Mouse (Mus musculus): Measurements from ENCODE around the gene Myo1b.

The Myo1b gene

DNA sequence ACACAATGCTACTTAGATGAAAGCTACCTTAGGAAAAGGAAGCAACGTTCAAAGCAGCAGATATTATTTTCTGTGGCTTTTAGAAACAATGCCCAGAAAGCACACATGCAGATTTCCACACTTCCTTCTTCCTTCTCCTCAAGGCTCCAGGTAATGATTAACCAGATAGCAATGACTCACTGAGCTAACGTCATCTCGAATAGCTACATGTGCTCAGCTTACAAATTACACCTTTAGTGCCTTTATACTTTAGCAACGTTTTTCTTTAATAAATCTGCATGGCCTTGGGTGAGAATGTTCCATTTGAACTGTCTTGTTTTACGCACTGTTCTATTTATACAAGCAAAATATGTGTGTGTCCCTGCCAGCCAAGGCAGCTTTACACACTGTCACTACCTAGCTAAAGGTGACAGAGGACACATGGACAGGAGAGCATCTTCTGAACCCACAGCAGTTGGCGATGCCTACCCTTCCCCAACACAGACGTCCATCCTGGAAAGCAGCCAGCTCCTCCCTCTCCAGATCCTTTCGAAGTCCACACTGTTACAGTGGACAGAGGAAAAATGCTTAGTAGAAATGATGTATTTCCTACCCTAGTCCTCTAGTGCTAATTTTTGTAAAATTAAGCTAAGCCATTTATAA is 66.2 kb downstream of the Myo1b start:
- no peak for DNase-seq (ENCODE audit: low spot score in 2 of 2)

DNA sequence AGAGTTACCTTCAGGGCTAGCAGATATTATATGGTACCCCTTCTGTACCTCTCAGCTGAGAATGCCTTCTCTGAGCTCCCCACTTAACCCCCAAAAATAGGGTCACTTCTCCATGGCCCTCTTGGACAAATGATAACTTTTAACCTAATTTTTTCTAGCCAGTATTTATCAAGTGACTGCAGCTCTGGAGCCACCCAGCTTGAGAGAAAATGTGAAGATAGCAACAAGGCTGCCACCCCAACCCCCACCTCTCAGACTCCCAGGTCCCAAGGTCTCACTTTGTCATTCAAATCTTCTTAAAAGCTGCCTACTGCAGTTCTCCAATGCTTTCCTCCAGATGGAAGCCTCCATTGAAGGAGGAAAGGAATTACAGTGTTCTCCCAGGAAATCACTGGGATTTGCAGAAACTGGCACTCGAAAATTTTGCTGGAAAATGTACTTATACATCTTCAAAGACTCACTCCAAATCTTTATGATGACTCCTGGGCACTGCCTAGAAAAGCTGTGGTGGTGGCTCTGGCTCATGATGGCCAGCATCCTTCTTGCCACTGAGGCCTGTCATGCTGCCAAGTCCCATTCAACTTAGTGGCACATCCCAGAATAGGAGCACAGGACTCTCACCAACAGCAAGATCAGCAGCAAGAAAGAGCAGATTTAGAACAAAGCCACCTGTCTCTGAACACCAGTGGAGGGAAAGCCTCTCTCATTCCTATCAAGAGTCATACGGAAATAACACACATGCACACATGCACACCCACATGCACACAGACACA is 70.4 kb downstream of the Myo1b start:
- DNase-seq (ENCODE audit: low spot score in 2 of 2) = no peak

- peak in 1 of 2 experiments; percentile 44 for DNase-seq (ENCODE audit: low spot score in 2 of 2)
Measured at GRCm38 (mm10) chr1:51837845-51838623, 77.8 kb downstream of the Myo1b start.

DNA sequence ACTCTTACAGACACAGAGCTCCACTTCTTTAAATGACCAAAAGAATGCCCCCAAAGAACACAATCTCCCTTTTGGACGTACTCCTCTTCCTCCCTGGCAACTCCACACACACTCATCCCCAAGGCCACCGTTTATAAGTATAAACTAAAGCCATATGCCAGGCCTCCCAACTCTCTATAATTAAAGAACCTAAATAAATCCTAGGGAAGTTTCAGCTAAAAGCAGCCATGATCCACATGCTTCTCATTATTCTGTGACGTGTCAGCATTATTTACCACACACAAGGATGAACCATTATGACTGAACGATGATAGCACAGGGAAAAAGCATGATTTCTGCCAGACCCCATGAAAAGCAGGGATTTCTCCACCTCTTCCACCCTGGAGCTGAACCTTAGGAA is 78.6 kb downstream of the Myo1b start:
- no peak for DNase-seq (ENCODE audit: low spot score in 2 of 2)

DNA sequence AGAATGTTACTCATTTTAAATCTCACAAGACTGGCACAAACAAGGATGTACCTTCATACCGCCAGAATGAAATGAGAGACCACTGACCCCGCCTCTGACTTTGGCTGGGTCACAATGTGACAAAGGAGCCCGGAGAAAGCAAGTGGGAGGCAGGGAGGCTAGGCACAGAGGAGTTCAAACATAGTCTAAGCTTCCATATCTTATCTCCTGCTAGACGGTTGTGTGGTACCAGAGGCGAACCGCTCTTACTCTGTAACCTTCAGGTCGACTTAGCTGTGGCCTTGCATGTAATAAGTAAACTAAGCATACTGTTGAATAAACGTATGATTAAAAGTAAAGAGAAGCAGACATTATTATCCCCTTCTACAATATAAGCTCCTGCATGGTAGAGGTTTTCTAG is 80.1 kb downstream of the Myo1b start:
- DNase-seq (ENCODE audit: low spot score in 2 of 2) = no peak

DNA sequence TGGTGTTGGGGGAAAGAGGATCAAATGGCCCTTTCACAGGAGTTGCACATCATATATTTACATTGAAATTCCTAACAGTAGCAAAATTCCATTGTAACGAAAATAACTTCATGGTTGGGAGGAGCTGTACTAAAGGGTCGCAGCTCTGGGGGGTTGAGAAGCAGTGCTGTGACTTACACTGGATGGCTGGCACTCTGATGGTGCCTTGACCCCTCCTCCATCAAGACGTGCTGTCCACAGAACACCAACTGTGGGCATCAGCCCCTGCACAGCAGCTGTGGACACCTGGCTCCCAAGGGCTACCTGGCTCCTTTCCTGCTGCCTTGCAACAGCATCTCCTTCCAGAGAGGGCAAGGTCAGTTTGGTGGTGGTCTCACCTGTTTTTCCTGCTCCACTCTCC is 81.8 kb downstream of the Myo1b start:
- DNase-seq (ENCODE audit: low spot score in 2 of 2) = no peak

GRCm38 (mm10) chr1:51829353-51829752 is 86.5 kb downstream of the Myo1b start:
- DNase-seq (ENCODE audit: low spot score in 2 of 2) = no peak

DNA sequence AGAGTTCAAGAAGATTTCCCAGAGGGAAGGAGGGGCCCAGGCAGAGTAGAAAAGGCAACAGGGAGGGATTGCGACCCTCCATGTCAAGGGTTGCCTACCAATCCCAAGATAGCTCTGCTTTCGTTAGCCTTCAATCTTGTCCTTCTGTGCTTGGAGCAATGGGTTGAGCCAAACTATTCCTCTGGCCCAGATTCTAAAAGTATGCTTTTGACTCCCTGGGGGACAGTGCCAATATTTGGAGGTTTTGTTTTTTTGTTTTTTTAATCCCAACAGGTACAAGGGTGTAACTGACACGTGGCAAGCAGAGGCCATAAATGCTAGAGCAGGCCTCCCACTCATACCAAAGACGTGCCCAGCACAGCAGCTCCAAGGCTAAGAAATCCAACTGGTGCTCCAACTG is 93.3 kb downstream of the Myo1b start:
- no peak for DNase-seq (ENCODE audit: low spot score in 2 of 2)

- DNase-seq (ENCODE audit: low spot score in 2 of 2) = peak in 1 of 2 experiments; percentile 25
Measured at GRCm38 (mm10) chr1:51821701-51822495, 94.0 kb downstream of the Myo1b start.

DNA sequence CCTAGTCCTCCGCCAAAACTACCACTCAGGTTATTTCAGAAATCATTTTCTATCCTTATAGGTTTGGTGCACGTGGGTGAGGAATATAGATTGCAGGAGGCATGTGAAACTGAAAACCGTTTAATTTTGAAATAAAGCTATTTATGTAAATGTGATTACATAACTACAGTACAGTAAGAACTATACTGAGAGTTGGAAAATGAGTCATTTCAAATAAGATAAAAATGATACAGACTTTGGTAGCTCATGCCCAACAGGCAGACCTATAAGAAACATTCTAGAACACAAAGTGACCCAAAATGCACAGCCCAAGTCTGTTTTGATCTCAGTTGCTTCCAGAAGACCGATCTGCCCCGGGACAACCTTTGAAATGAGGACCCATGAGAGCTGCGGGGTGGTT is 95.4 kb downstream of the Myo1b start:
- no peak for DNase-seq (ENCODE audit: low spot score in 2 of 2)

DNA sequence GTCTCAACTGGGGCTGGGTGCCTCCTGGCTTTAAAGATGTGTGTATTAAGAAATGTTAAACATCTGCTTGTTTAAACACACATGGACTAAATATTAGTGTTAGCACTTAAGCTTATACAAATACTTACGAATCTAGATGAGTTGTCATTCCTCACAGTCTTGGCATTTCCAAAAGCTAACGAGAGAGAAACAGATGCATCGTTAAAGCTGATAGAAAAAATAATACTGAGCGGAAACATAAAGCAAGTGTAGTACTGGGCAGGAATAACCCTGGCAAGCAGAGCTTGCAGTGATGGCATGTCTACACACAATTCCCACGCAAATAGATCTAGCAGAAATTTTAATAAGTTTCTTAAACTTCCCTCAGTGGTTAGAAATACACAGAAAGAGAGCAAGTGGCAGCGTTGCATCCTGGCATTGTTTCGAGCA is 95.8 kb downstream of the Myo1b start:
- DNase-seq (ENCODE audit: low spot score in 2 of 2) = peak in 1 of 2 experiments; percentile 19

- no peak for DNase-seq (ENCODE audit: low spot score in 2 of 2)
Measured at GRCm38 (mm10) chr1:51815636-51816035, 100.2 kb downstream of the Myo1b start.

DNA sequence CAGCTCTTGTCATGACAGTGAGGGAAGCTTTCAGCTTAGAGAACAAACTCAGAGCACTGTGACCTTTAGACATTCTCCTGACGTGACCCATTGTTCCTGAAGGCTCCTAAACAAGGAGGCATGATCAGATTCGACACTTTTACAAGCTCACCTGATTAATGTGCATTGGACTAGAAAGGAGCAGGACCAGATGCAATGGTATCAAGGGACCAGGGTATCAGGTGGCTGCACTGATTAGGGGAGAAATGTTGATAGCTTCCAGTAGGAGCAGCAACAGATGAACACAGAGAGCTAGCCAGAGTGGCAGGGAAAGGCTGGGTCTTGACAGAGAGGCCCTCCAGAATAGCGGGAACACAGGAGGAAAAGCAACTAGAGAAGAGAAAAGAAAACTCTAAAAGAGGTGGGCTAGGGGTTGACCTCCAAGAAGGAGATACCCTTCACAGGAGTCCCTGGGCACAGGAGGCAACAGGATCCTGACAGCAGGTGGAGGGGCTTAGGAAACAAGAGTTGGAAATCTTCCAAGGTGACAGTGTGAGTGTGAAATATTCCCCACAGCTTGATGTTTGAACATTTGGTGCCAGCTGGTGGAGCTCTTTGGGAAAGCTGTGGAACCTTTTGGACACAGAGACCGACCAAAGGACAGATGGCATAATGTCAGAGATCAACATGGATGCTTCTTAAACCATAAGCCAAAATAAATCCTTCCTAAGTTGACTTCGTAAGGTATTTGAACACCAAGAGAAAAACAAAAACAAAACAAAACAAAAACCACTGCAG is 100.8 kb downstream of the Myo1b start:
- DNase-seq (ENCODE audit: low spot score in 2 of 2) = no peak

GRCm38 (mm10) chr1:51808847-51809246 is 107.0 kb downstream of the Myo1b start:
- no peak for DNase-seq (ENCODE audit: low spot score in 2 of 2)

GRCm38 (mm10) chr1:51808228-51808627 is 107.6 kb downstream of the Myo1b start:
- no peak for DNase-seq (ENCODE audit: low spot score in 2 of 2)

DNA sequence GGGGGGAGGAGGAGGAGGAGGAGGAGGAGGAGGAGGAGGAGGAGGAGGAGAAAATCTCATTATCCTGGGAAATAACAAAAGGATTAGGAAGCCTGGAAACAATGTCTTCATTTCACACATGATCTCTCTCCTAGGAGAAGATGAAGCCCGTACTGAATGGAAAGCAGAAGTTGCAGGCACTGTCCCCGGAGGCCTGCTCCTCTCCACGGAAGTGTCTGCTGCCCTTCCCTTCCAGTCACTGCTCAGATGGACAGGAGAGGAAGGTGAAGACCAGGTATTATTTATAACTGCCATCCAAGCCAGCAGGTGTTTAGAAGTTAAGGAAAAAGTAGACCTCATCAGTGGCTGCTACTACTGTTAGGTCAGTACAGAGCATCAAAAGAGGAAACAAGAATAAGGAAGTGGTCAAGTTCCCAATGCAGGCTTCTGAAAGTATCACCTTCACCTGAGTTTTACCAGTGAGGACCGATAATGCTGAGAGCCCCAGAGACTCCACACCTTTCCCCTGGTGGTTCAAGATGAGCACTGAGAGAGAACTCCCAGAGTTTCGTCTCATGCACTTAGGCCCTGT is 110.7 kb downstream of the Myo1b start:
- DNase-seq (ENCODE audit: low spot score in 2 of 2) = no peak

- DNase-seq (ENCODE audit: low spot score in 2 of 2) = no peak
Measured at GRCm38 (mm10) chr1:51804296-51805039, 111.4 kb downstream of the Myo1b start.

DNA sequence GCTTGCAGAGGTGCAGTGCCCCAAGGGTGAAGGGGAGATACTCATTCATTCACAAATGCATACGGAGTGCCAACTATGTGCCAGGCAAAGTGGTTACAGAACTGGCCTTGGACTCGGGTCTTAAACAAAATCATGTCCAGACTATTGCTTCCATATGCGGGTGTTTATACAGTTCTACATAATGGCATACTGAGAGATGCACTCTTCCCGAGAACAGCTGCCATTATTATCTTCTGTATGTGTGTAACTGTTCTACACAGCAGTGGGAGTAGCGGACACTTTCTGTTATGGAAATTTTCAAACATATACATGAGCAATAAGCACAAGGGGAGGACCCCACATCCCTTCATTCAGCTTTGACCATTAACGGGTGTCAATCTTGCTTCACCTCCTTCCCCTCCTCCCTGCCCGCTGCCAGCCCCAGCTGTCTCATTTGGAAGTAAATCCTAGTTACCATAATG is 117.8 kb downstream of the Myo1b start:
- DNase-seq (ENCODE audit: low spot score in 2 of 2) = no peak

DNA sequence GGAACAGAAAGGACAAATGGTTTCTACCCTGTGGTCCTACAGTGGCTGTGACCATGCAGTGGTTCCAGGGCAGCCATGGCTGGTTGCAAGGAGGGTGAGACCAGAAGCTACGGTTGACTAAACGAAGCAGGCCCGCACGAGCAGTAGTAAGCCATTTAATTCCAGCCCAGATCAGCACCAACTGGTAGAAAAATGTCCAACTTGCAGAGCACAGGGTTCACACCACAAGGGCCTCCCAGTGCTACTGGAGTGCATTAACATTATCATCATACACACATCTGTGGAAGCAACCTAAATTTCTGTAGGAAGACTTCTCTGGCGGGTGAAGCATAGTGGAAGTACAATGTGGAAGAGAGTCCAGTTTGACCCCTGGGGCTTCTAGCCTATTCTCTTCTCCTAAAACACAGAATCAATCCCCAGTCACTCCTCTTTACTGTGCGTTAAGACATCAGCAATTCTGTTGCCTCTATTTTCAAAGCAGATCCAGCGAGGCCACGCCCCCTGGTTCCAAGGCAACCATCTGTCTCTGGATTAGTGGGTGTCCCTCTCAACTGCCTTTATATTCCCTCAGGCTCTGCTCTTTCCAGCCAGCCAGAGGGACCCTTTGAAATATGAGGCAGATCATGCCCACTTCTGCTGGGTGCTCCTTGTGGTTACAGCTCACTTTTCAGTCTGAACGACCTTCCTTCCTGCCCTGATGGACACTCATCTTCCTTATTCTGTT is 120.1 kb downstream of the Myo1b start:
- DNase-seq (ENCODE audit: low spot score in 2 of 2) = no peak

Data from left cerebral cortex, adult 9 months (tissue).